Mouse (Mus musculus): Measurements from ENCODE around the gene Reg4. TPM values are rescaled to one million over a fixed set of nuclear protein-coding genes. Genes with fewer than 3 reads are reported as not detected.

The Reg4 gene
- total RNA-seq (2014; rRNA removed): 0.37 TPM in 1 of 2 replicates, not detected in the other
- not detected in 2 replicates for polyA plus RNA-seq (2012; rRNA removed)

DNA sequence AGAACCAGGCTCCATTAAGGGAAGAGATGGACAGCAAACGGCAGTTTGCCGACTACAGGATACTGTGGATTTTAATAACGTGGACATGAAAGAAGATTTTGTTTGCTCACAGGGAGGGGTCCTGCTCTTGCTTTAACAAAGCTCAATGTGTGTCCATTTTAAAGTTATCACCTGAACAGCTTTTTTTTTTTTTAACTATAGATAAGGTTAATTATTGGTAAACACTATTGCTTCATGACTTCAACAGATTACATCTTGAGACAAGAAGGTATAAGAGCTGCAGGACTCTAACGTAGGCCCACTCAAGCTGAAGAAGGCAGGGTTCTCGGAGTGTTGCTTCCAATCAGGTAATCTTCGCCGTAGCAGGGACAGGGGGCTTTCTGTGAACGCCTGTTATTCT, at the start of gene Reg4:
Gene Reg4 (plus strand): TSS at position 301 of the 400 bp plus-strand sequence.
- H3K4me3 ChIP-seq (ENCODE audit: insufficient read depth, low read depth, low read length): no peak within 1 kb of the TSS
- peaks cover 15% of the 10 kb centered on the region for H3K4me1 ChIP-seq (ENCODE audit: control insufficient read depth, insufficient read depth, low read length)
- 78% methylated on average over 8 of the region's 8 CpGs for WGBS
- no peak for TF ChIP-seq POLR2A (IDR thresholded peaks at IDR 0.05; ENCODE audit: extremely low read depth, insufficient read depth, low read length)
- no peak for TF ChIP-seq CTCF (IDR thresholded peaks at IDR 0.05; ENCODE audit: low read depth, low read length)
- DNase-seq (ENCODE audit: extremely low read depth, low read depth, low spot score): no peak
- H3K9ac ChIP-seq (ENCODE audit: low read depth, low read length): no peak within 1 kb of the TSS
- no peaks in the 10 kb centered on the region for H3K36me3 ChIP-seq (ENCODE audit: control insufficient read depth, insufficient read depth, low read length)
- no peak within 1 kb of the TSS for H3K27ac ChIP-seq (replicated peaks; ENCODE audit: insufficient read depth, low read depth, low read length)
- H3K79me2 ChIP-seq (ENCODE audit: control insufficient read depth, insufficient read depth, low read length): no peaks in the 10 kb centered on the region
- H3K27me3 ChIP-seq (ENCODE audit: control insufficient read depth, insufficient read depth, low read length): no peaks in the 10 kb centered on the region

DNA sequence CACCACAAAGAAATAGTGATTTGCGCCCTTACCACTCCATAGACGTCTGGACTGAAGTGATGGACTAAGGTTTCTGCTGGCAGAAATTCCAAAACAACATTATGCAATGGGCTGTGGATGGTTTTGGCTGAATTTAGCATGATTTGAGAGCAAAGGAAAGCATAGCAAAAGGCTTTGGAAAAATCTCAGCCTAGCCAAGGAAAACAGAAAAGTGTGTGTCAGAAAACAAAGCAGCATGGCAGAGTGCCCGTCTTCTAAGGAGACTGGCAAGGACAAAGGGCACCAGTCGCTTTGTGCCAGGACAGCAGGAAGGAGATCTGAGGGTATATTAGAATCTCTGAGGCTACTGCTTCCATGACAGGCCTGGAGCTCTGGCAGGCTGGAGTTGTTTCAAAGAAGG, 43.6 kb upstream of the Reg4 start:
- WGBS: 25% methylated on average over 4 of the region's 4 CpGs
- DNase-seq (ENCODE audit: extremely low read depth, low read depth, low spot score): peak; percentile 99
- no peak for TF ChIP-seq CTCF (IDR thresholded peaks at IDR 0.05; ENCODE audit: low read depth, low read length)
- Histone ChIP-seq H3K4me1 (ENCODE audit: control insufficient read depth, insufficient read depth, low read length) (peaks cover 6% of the 10 kb centered on the region), H3K4me3 (ENCODE audit: insufficient read depth, low read depth, low read length) (no peak overlapping the region), H3K9ac (ENCODE audit: low read depth, low read length) (no peak overlapping the region), H3K79me2 (ENCODE audit: control insufficient read depth, insufficient read depth, low read length) (no peaks in the 10 kb centered on the region), H3K27me3 (ENCODE audit: control insufficient read depth, insufficient read depth, low read length) (no peaks in the 10 kb centered on the region), H3K27ac (replicated peaks; ENCODE audit: insufficient read depth, low read depth, low read length) (peak overlapping the region; percentile 100), H3K36me3 (ENCODE audit: control insufficient read depth, insufficient read depth, low read length) (no peaks in the 10 kb centered on the region)

- Histone ChIP-seq H3K9ac (ENCODE audit: low read depth, low read length) (no peak overlapping the region), H3K27ac (replicated peaks; ENCODE audit: insufficient read depth, low read depth, low read length) (no peak overlapping the region), H3K27me3 (ENCODE audit: control insufficient read depth, insufficient read depth, low read length) (no peaks in the 10 kb centered on the region), H3K36me3 (ENCODE audit: control insufficient read depth, insufficient read depth, low read length) (no peaks in the 10 kb centered on the region), H3K4me3 (ENCODE audit: insufficient read depth, low read depth, low read length) (no peak overlapping the region), H3K4me1 (ENCODE audit: control insufficient read depth, insufficient read depth, low read length) (peaks cover 6% of the 10 kb centered on the region), H3K79me2 (ENCODE audit: control insufficient read depth, insufficient read depth, low read length) (no peaks in the 10 kb centered on the region)
- TF ChIP-seq CTCF (IDR thresholded peaks at IDR 0.05; ENCODE audit: low read depth, low read length): peak; percentile 84
- no peak for TF ChIP-seq POLR2A (IDR thresholded peaks at IDR 0.05; ENCODE audit: extremely low read depth, insufficient read depth, low read length)
- WGBS: 31% methylated on average over 7 of the region's 7 CpGs
- peak; percentile 67 for DNase-seq (ENCODE audit: extremely low read depth, low read depth, low spot score)
These were observed 41.2 kb upstream of the Reg4 start for GRCm38 (mm10) chr3:98180805-98181204.

GRCm38 (mm10) chr3:98185163-98185714, 36.7 kb upstream of the Reg4 start:
- Histone ChIP-seq H3K9ac (ENCODE audit: low read depth, low read length) (no peak overlapping the region), H3K4me3 (ENCODE audit: insufficient read depth, low read depth, low read length) (no peak overlapping the region), H3K36me3 (ENCODE audit: control insufficient read depth, insufficient read depth, low read length) (no peaks in the 10 kb centered on the region), H3K79me2 (ENCODE audit: control insufficient read depth, insufficient read depth, low read length) (no peaks in the 10 kb centered on the region), H3K4me1 (ENCODE audit: control insufficient read depth, insufficient read depth, low read length) (no peaks in the 10 kb centered on the region), H3K27me3 (ENCODE audit: control insufficient read depth, insufficient read depth, low read length) (no peaks in the 10 kb centered on the region), H3K27ac (replicated peaks; ENCODE audit: insufficient read depth, low read depth, low read length) (no peak overlapping the region)
- TF ChIP-seq POLR2A (IDR thresholded peaks at IDR 0.05; ENCODE audit: extremely low read depth, insufficient read depth, low read length) (no peak), CTCF (IDR thresholded peaks at IDR 0.05; ENCODE audit: low read depth, low read length) (no peak)
- WGBS: 74% methylated on average over 10 of the region's 10 CpGs
- no peak for DNase-seq (ENCODE audit: extremely low read depth, low read depth, low spot score)

GRCm38 (mm10) chr3:98187777-98188176, 34.2 kb upstream of the Reg4 start:
- no peaks in the 10 kb centered on the region for H3K4me1 ChIP-seq (ENCODE audit: control insufficient read depth, insufficient read depth, low read length)
- H3K9ac ChIP-seq (ENCODE audit: low read depth, low read length): no peak overlapping the region
- no peaks in the 10 kb centered on the region for H3K36me3 ChIP-seq (ENCODE audit: control insufficient read depth, insufficient read depth, low read length)
- H3K27me3 ChIP-seq (ENCODE audit: control insufficient read depth, insufficient read depth, low read length): no peaks in the 10 kb centered on the region
- DNase-seq (ENCODE audit: extremely low read depth, low read depth, low spot score): no peak
- H3K79me2 ChIP-seq (ENCODE audit: control insufficient read depth, insufficient read depth, low read length): no peaks in the 10 kb centered on the region
- TF ChIP-seq CTCF (IDR thresholded peaks at IDR 0.05; ENCODE audit: low read depth, low read length) (no peak), POLR2A (IDR thresholded peaks at IDR 0.05; ENCODE audit: extremely low read depth, insufficient read depth, low read length) (no peak)
- no peak overlapping the region for H3K27ac ChIP-seq (replicated peaks; ENCODE audit: insufficient read depth, low read depth, low read length)
- 63% methylated on average over 3 of the region's 3 CpGs for WGBS
- H3K4me3 ChIP-seq (ENCODE audit: insufficient read depth, low read depth, low read length): no peak overlapping the region

DNA sequence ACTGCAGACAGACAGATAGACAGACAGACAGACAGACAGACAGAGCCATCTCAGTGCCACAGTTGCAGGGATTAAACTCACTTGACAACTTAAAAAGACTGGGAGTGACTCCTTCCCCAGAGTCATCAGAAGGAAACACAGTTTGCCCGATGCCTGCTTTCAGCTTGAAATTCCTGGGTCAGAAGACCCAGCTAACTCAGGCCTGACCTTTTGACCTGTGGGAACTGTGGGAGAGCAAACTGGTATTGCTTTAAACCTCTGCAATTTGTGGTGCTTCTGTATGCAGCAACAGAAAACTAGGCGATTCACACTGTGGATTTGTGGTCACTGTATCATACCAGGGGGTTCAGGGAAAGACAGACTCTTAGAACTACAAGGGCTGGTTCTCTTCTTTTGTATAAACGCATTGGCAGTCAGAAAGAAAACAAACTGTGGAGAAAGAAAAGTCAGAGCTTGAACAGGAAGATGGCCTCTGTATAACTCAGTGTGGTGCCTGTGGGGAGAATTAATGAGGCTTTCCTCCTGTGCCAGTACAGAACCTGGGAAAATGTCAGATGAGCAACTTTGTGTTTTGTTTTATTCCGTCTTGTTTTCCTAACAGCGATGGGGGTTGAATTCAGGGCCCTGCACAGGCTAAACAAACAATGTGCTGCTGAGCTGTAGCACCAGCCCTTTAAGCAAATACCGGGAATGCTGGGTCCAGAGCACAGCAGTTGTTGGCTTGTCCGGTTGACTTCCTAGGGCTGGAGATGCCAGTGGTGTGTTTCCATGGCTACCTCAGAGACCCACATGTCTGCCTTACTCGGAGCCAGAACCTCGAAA, 24.0 kb upstream of the Reg4 start:
- Histone ChIP-seq H3K36me3 (ENCODE audit: control insufficient read depth, insufficient read depth, low read length) (no peaks in the 10 kb centered on the region), H3K27ac (replicated peaks; ENCODE audit: insufficient read depth, low read depth, low read length) (no peak overlapping the region), H3K4me3 (ENCODE audit: insufficient read depth, low read depth, low read length) (no peak overlapping the region), H3K4me1 (ENCODE audit: control insufficient read depth, insufficient read depth, low read length) (no peaks in the 10 kb centered on the region), H3K27me3 (ENCODE audit: control insufficient read depth, insufficient read depth, low read length) (no peaks in the 10 kb centered on the region), H3K9ac (ENCODE audit: low read depth, low read length) (no peak overlapping the region), H3K79me2 (ENCODE audit: control insufficient read depth, insufficient read depth, low read length) (no peaks in the 10 kb centered on the region)
- peak; percentile 27 for DNase-seq (ENCODE audit: extremely low read depth, low read depth, low spot score)
- TF ChIP-seq POLR2A (IDR thresholded peaks at IDR 0.05; ENCODE audit: extremely low read depth, insufficient read depth, low read length) (no peak), CTCF (IDR thresholded peaks at IDR 0.05; ENCODE audit: low read depth, low read length) (no peak)
- WGBS: 15% methylated on average over 9 of the region's 9 CpGs
